Mouse (Mus musculus) kidney, postnatal 0 days (tissue): Measurements from ENCODE around the gene Ppp1ca. TPM values are rescaled to one million over a fixed set of nuclear protein-coding genes. Genes with fewer than 3 reads are reported as not detected.

Experiments used
- ATAC-seq: fragments of 200-750 bp; cut with Nextera tagmentation; replicated peaks from 2 replicates; pipeline ENCODE4 v1.8.0; 2017; ENCODE audit warnings: low read depth, moderate number of reproducible peaks, moderate TSS enrichment, moderate library complexity; ENCODE audit not compliant: low FRiP score
- DNase-seq: peaks from one replicate; pipeline ENCODE4 v3.0.0-alpha.2; 2016; ENCODE audit warnings: low spot score
- H3K27ac ChIP-seq: fragments of 300-500 bp; sonication (generic); 2 replicates; pipeline ENCODE4 v1.5.1; 2014; ENCODE audit warnings: mild to moderate bottlenecking
- H3K27me3 ChIP-seq: fragments of 300-500 bp; sonication (generic); 2 replicates; pipeline ENCODE4 v1.6.1; 2014; ENCODE audit warnings: low read length, mixed read lengths; ENCODE audit not compliant: insufficient read depth
- H3K36me3 ChIP-seq: fragments of 300-500 bp; sonication (generic); 2 replicates; pipeline ENCODE4 v1.6.1; 2014; ENCODE audit warnings: low read length, mixed read lengths; ENCODE audit not compliant: insufficient read depth
- H3K4me1 ChIP-seq: fragments of 300-500 bp; sonication (generic); replicated peaks from 2 replicates; pipeline ENCODE4 v1.6.1; 2014; ENCODE audit warnings: antibody characterized with exemption, low read length, mixed read lengths; ENCODE audit not compliant: insufficient read depth
- H3K4me2 ChIP-seq: fragments of 300-500 bp; sonication (generic); 2 replicates; pipeline ENCODE4 v1.6.1; 2014; ENCODE audit warnings: mild to moderate bottlenecking, low read length, moderate library complexity, mixed read lengths
- H3K4me3 ChIP-seq: fragments of 300-500 bp; sonication (generic); replicated peaks from 2 replicates; pipeline ENCODE4 v1.5.1; 2014; ENCODE audit warnings: low read depth, low read length
- H3K9ac ChIP-seq: fragments of 300-500 bp; sonication (generic); 2 replicates; pipeline ENCODE4 v1.6.1; 2014; ENCODE audit warnings: low read depth, low read length
- H3K9me3 ChIP-seq: fragments of 300-500 bp; sonication (generic); replicated peaks from 2 replicates; pipeline ENCODE4 v1.6.1; 2016; ENCODE audit warnings: low read length, inconsistent platforms, mixed read lengths
- CTCF ChIP-seq: IDR thresholded peaks from 2 replicates; pipeline ENCODE4 v1.5.1; 2016; ENCODE audit warnings: antibody characterized with exemption, low read depth, mild to moderate bottlenecking, moderate library complexity
- WGBS: fragments of 180-500 bp; shearing (Covaris S2); extraction: QIAGEN DNeasy Blood & Tissue Kit; methylation state at CpG from one replicate; pipeline ENCODE4 v1.1.7; 2014; 5-methylcytosine and 5-hydroxymethylcytosine counted together
- polyA plus RNA-seq: library from polyadenylated mRNA; unstranded; fragments of >200 nt; fragmentation: Nextera tagmentation; extraction: Ambion mirVana; gene quantifications from 2 replicates; pipeline ENCODE4 v1.2.1, GENCODE M21; 2015

The Ppp1ca gene
- polyA plus RNA-seq, 1 experiment from 2014 or later: 804 TPM

DNA sequence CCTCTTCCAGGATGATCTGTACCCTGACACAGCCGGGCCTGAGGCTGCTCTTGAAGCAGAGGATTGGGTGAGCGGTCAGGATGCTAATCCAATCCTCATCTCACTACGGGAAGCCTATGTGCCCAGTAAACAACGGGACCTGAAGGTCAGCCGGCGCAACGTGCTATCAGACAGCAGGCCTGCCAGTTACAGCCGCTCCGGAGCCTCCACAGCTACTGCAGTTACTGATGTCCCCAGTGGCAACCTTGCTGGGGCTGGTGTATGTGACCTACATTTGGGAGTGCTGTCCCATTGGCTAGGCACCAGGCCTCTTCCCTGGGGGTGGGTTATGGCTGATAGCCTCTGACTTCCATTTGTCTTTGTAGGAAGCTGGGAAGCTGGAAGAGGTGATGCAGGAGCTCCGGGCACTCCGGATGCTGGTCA is 38.6 kb upstream of the Ppp1ca start, which contains the start of gene Ptprcap:
Ptprcap (plus strand) TSS at position 373 of the 423 bp plus-strand sequence.
- no peak within 1 kb of the TSS for H3K9ac ChIP-seq
- H3K9me3 ChIP-seq: no peaks in the 10 kb centered on the region
- H3K36me3 ChIP-seq: peaks cover 31% of the 10 kb centered on the region
- H3K27me3 ChIP-seq: no peaks in the 10 kb centered on the region
- no peak for TF ChIP-seq CTCF
- 76% methylated on average over 11 of the region's 11 CpGs for WGBS
- DNase-seq (no peak), ATAC-seq (no peak)
- peaks cover 7% of the 10 kb centered on the region; the same call in 1 of the 2 replicates for H3K4me1 ChIP-seq
- H3K4me2 ChIP-seq: no peak within 1 kb of the TSS
- no peak within 1 kb of the TSS for H3K4me3 ChIP-seq
- H3K27ac ChIP-seq: no peak within 1 kb of the TSS

DNA sequence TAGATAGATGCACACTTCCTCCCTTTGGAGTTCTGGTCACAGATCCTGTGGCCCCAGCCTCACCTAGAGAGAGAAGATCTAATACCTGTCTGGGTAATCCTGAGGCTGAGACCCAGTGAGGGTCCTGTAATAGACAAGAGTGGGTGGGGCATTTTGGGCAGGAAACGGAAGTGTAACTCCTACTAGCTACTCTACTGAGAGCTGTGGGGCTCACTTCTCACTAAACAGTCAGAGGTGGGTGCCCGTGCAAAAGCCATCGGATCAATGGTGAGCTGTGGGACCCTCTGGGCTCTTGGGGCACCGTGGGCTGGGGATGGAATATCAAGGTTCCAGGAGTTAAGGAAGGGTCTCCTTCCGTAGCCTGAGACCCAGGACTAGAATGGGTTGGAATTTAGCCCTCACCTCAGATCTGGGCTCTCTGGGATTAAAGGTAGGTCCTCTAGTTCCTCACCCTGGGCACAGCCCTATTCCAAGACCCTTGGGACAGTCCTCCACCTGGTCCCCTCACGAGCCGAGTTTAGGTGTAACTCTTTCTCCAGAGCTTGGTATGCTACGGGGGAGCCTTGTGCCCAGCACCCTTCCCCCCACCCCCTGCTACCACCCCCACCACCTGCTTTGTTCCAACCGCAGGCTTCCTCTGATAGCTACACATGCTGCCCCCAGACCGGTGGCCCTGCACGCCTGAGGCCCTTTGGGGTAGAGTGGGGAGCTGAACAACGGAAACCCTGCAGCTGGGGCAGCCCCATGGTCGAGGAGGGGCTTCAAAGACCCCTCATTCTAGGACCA is 37.2 kb upstream of the Ppp1ca start:
- Histone ChIP-seq H3K9me3 (no peaks in the 10 kb centered on the region), H3K36me3 (peaks cover 45% of the 10 kb centered on the region), H3K27me3 (no peaks in the 10 kb centered on the region), H3K4me1 (no peaks in the 10 kb centered on the region; the same call in 1 of the 2 replicates), H3K9ac (0 out of 2 replicates have a peak overlapping the region, but pooled peaks have one; percentile 5), H3K27ac (no peak overlapping the region), H3K4me3 (no peak overlapping the region), H3K4me2 (no peak overlapping the region)
- no peak for TF ChIP-seq CTCF
- DNase-seq: no peak
- 76% methylated on average over 13 of the region's 13 CpGs for WGBS
- ATAC-seq: no peak

DNA sequence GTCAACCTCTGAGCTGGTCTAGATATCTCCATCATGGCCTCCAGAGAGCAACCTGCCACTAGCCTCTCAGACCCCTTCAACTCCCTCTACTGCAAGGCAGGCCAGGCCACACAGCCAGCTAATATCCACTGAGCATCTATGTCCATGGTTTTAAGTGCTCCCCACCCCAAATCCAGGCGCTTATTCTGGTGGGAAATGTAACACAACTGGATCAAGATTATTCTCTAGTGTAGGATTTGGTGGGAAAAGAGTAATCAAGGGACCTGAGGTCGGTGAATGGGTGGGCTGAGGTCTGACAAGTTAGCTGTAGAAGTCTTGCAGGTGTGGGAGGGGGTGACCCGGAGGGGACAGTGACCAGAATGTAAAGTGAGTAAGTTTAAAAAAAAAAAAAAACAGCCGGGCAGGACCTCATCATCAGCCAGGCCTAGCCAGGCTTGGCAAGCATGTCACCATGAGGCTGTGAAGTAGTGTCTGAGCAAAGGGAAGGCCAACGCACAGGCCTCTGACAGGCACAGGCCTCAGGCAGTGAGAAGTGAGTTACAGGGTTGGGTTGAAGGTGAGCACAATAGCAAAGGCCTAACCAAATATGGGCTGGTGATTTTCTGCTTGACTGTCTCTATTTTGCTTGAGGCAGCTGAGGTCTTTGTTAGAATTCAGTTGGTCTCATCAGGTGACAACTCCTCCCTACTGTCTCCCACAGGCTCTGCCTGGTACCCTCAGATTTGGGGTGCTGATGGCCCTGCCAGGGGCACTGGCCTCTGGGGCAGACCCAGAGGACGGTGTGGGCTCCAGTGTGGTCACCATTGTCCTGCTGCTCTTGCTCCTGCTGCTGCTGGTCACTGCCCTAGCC is 36.4 kb upstream of the Ppp1ca start:
- Histone ChIP-seq H3K4me3 (no peak overlapping the region), H3K9ac (no peak overlapping the region), H3K4me1 (no peaks in the 10 kb centered on the region), H3K36me3 (peaks cover 49% of the 10 kb centered on the region), H3K27ac (0 out of 2 replicates have a peak overlapping the region, but pooled peaks have one; percentile 25), H3K9me3 (no peaks in the 10 kb centered on the region), H3K4me2 (no peak overlapping the region), H3K27me3 (no peaks in the 10 kb centered on the region)
- WGBS: 52% methylated on average over 6 of the region's 6 CpGs
- DNase-seq (peak; percentile 71), ATAC-seq (peak; percentile 12; the same call in 1 of the 2 replicates)
- no peak for TF ChIP-seq CTCF

DNA sequence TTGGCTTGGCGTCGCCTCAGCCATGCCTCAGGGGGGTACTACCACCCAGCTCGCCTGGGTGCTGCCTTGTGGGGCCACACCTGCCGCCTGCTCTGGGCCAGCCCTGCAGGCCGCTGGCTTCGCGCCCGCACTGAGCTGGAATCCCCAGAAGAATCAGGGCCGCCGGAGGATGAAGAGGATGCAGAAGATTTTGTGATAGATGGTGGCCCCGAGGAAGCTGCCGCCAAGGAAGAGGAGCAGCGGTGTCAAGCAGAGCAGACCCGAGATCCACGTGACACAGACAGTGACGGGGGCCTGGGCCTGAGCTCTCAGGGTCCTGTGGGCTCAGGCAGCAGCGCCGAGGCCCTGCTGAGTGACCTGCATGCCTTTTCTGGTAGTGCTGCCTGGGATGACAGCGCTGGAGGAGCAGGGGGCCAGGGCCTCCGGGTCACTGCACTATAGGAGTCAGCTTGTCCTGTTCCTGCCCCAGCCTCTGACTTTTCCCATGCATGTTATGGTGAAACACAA is 35.7 kb upstream of the Ppp1ca start:
- H3K27me3 ChIP-seq: no peaks in the 10 kb centered on the region
- H3K36me3 ChIP-seq: peaks cover 49% of the 10 kb centered on the region
- no peak overlapping the region for H3K4me2 ChIP-seq
- H3K4me3 ChIP-seq: no peak overlapping the region
- H3K4me1 ChIP-seq: no peaks in the 10 kb centered on the region
- WGBS: 57% methylated on average over 20 of the region's 20 CpGs
- ATAC-seq: no peak; the same call in 1 of the 2 replicates
- H3K9me3 ChIP-seq: no peaks in the 10 kb centered on the region
- H3K27ac ChIP-seq: 0 out of 2 replicates have a peak overlapping the region, but pooled peaks have one; percentile 25
- H3K9ac ChIP-seq: 0 out of 2 replicates have a peak overlapping the region, but pooled peaks have one; percentile 13
- DNase-seq: no peak
- no peak for TF ChIP-seq CTCF

DNA sequence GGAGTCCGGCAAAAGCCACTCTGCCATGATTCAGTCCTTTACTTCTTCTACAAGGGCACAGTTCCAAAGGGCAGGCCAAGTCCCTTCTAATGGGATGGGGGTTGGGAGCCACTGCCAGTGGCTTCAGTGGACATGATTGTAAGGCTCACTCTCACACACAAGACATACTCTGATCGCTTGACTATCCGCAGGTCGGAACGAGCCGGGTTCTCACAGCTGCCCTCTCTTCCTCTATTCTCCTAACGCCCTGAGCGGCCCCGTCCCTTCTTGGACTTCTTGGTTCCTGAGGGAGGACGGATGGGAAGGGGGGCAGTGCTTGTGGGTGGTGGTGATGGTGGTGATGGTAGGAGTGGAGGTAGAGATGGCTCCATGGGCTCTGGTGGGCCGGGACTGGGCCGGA is 35.1 kb upstream of the Ppp1ca start:
- no peaks in the 10 kb centered on the region for H3K9me3 ChIP-seq
- no peak overlapping the region for H3K4me2 ChIP-seq
- no peak overlapping the region for H3K27ac ChIP-seq
- H3K9ac ChIP-seq: no peak overlapping the region
- no peaks in the 10 kb centered on the region for H3K27me3 ChIP-seq
- no peak for ATAC-seq
- peaks cover 52% of the 10 kb centered on the region for H3K36me3 ChIP-seq
- 88% methylated on average over 12 of the region's 12 CpGs for WGBS
- no peak for TF ChIP-seq CTCF
- H3K4me1 ChIP-seq: no peaks in the 10 kb centered on the region
- DNase-seq: no peak
- H3K4me3 ChIP-seq: no peak overlapping the region

DNA sequence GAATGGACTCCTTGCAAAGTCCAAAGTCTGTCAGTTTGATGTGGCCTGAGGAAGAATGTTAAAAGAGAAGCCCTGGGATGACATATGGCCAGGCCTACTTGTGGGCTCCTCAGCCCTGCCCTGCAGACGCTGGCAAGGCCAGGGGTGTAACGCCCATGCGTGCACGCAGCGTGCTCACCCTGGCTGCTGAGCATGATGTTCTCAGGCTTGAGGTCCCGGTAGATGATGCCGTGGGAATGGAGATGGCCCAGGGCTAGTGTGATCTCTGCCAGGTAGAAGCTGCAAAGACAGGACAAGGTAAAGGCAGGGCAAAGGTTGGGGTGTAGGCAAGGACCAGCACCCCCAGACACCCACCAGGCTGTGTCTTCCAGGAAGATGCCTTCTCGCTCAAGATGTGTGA is 32.8 kb upstream of the Ppp1ca start:
- H3K27me3 ChIP-seq: no peaks in the 10 kb centered on the region
- H3K4me3 ChIP-seq: no peak overlapping the region
- no peak overlapping the region for H3K4me2 ChIP-seq
- no peaks in the 10 kb centered on the region for H3K9me3 ChIP-seq
- peaks cover 4% of the 10 kb centered on the region; the same call in 1 of the 2 replicates for H3K4me1 ChIP-seq
- ATAC-seq (no peak), DNase-seq (no peak)
- peaks cover 43% of the 10 kb centered on the region for H3K36me3 ChIP-seq
- WGBS: 94% methylated on average over 8 of the region's 8 CpGs
- no peak overlapping the region for H3K27ac ChIP-seq
- no peak for TF ChIP-seq CTCF
- H3K9ac ChIP-seq: no peak overlapping the region
